In genomic region chr2:69722650-69723518, GRCm38 (mm10) we compare ENCODE assay signal across 8 mouse cellular contexts. TPM values are rescaled to one million over a fixed set of nuclear protein-coding genes. Genes with fewer than 3 reads are reported as not detected.
A peak's percentile ranks its signal among the peaks of the same experiment; 100 is the strongest.
DNase-seq lines count a peak whose midpoint lies in the region; ATAC-seq lines count a peak whose summit lies in the region.

No protein-coding gene starts in this region.

- no peaks in the 10 kb centered on the region for H3K27me3 ChIP-seq in forebrain, embryonic 11.5 days (ENCODE audit: control insufficient read depth, insufficient read depth, low read length)
- H3K27me3 ChIP-seq in heart, embryonic 16.5 days (ENCODE audit: control insufficient read depth, insufficient read depth, low read length): no peaks in the 10 kb centered on the region; the same call in 1 of the 2 replicates
- peaks cover 15% of the 10 kb centered on the region; the same call in 1 of the 2 replicates for H3K27me3 ChIP-seq in liver, embryonic 15.5 days
- H3K27me3 ChIP-seq in neural tube, embryonic 12.5 days (replicated peaks): no peaks in the 10 kb centered on the region; the same call in 1 of the 2 replicates

- H3K36me3 ChIP-seq in forebrain, embryonic 11.5 days (ENCODE audit: control insufficient read depth, insufficient read depth, low read length): no peaks in the 10 kb centered on the region
- no peaks in the 10 kb centered on the region for H3K36me3 ChIP-seq in heart, embryonic 16.5 days (ENCODE audit: control insufficient read depth, insufficient read depth)
- H3K36me3 ChIP-seq in liver, embryonic 15.5 days (replicated peaks): no peaks in the 10 kb centered on the region
- H3K36me3 ChIP-seq in neural tube, embryonic 12.5 days: no peaks in the 10 kb centered on the region

- H3K9me3 ChIP-seq in forebrain, embryonic 11.5 days (ENCODE audit: control insufficient read depth, low read length): no peaks in the 10 kb centered on the region
- H3K9me3 ChIP-seq in heart, embryonic 16.5 days (replicated peaks; ENCODE audit: control insufficient read depth, low read length): no peaks in the 10 kb centered on the region
- H3K9me3 ChIP-seq in liver, embryonic 15.5 days (replicated peaks): no peaks in the 10 kb centered on the region
- H3K9me3 ChIP-seq in neural tube, embryonic 12.5 days: no peaks in the 10 kb centered on the region

- H3K9ac ChIP-seq in forebrain, embryonic 11.5 days (ENCODE audit: low read length): peak overlapping the region; percentile 90
- peak overlapping the region; percentile 93 for H3K9ac ChIP-seq in heart, embryonic 16.5 days (ENCODE audit: low read length)
- H3K9ac ChIP-seq in liver, embryonic 15.5 days: peak overlapping the region; percentile 92
- peak overlapping the region; percentile 73 for H3K9ac ChIP-seq in neural tube, embryonic 12.5 days

- peak overlapping the region; percentile 66 for H3K4me2 ChIP-seq in forebrain, embryonic 11.5 days (ENCODE audit: low read depth, low read length, severe bottlenecking)
- H3K4me2 ChIP-seq in heart, embryonic 16.5 days (ENCODE audit: low read depth, low read length): peak overlapping the region; percentile 92
- peak overlapping the region; percentile 71 for H3K4me2 ChIP-seq in liver, embryonic 15.5 days
- peak overlapping the region; percentile 80 for H3K4me2 ChIP-seq in neural tube, embryonic 12.5 days (replicated peaks)

- ATAC-seq in forebrain, embryonic 11.5 days (replicated peaks; ENCODE audit: low FRiP score): peak; percentile 96
- peak; percentile 94 for ATAC-seq in heart, embryonic 16.5 days (replicated peaks; ENCODE audit: extremely low read depth, insufficient read depth, low FRiP score)
- peak; percentile 88 for ATAC-seq in liver, embryonic 15.5 days (ENCODE audit: insufficient read depth)
- ATAC-seq in neural tube, embryonic 12.5 days (ENCODE audit: low FRiP score, low read depth): peak; percentile 98

- DNase-seq in CD8-positive naive resting alpha-beta T cell, adult 2 months (ENCODE audit: low read depth in 2 of 2, low spot score in 2 of 2): peak; percentile 80 to 87
- peak; percentile 90 for DNase-seq in c-Kit-positive CD71-negative TER-119-negative erythroid progenitor cells, embryonic 14.5 days (ENCODE audit: low read depth)
- DNase-seq in forebrain, embryonic 11.5 days (ENCODE audit: low spot score): peak; percentile 97
- peak; percentile 95 to 97 for DNase-seq in kidney, postnatal 36 days
- DNase-seq in telencephalon, adult 2 months (ENCODE audit: low read depth, low spot score): peak; percentile 92

- peak overlapping the region; percentile 91 for H3K4me3 ChIP-seq in forebrain, embryonic 11.5 days (ENCODE audit: low read depth, low read length)
- peak overlapping the region; percentile 82 for H3K4me3 ChIP-seq in heart, embryonic 16.5 days (ENCODE audit: low read length)
- H3K4me3 ChIP-seq in liver, embryonic 15.5 days (replicated peaks): peak overlapping the region; percentile 88
- peak overlapping the region; percentile 96 for H3K4me3 ChIP-seq in neural tube, embryonic 12.5 days

- no peaks in the 10 kb centered on the region for H3K4me1 ChIP-seq in forebrain, embryonic 11.5 days (replicated peaks; ENCODE audit: control insufficient read depth, insufficient read depth, low read length)
- peaks cover 6% of the 10 kb centered on the region; the same call in 1 of the 2 replicates for H3K4me1 ChIP-seq in heart, embryonic 16.5 days (ENCODE audit: control insufficient read depth, insufficient read depth, low read length)
- peaks cover 20% of the 10 kb centered on the region for H3K4me1 ChIP-seq in liver, embryonic 15.5 days (replicated peaks)
- peaks cover 9% of the 10 kb centered on the region for H3K4me1 ChIP-seq in neural tube, embryonic 12.5 days

- H3K27ac ChIP-seq in forebrain, embryonic 11.5 days (ENCODE audit: low read depth, low read length): peak overlapping the region; percentile 70
- H3K27ac ChIP-seq in heart, embryonic 16.5 days (ENCODE audit: low read length): peak overlapping the region; percentile 91
- H3K27ac ChIP-seq in liver, embryonic 15.5 days (replicated peaks): peak overlapping the region; percentile 90
- H3K27ac ChIP-seq in neural tube, embryonic 12.5 days: peak overlapping the region; percentile 32; the same call in 1 of the 2 replicates

- WGBS in forebrain, embryonic 11.5 days: under 1% methylated on average over 88 of the region's 91 CpGs
- under 1% methylated on average over 87 of the region's 91 CpGs for WGBS in heart, embryonic 16.5 days
- under 1% methylated on average over 91 of the region's 91 CpGs for WGBS in liver, embryonic 15.5 days (ENCODE audit: insufficient replicate concordance)
- WGBS in neural tube, embryonic 12.5 days: under 1% methylated on average over 91 of the region's 91 CpGs

RNA-seq across cellular contexts. Expression of gene Ppig, which starts 0.5 kb away (rescaled TPM):
- 135 and 146 TPM in 2 replicates for polyA plus RNA-seq in forebrain, embryonic 11.5 days (2014; fragmentation: Nextera tagmentation; extraction: Ambion mirVana)
- polyA plus RNA-seq in heart, embryonic 16.5 days (2015; fragmentation: Nextera tagmentation; extraction: Ambion mirVana): 85.0 and 93.8 TPM in 2 replicates
- 48.2 and 51.8 TPM in 2 replicates for polyA plus RNA-seq in liver, embryonic 15.5 days (2015; fragmentation: Nextera tagmentation; extraction: Ambion mirVana)
- polyA plus RNA-seq in neural tube, embryonic 12.5 days (2016; fragmentation: Nextera tagmentation; extraction: Ambion mirVana): 128 and 144 TPM in 2 replicates

RNA-seq across cellular contexts. Expression of gene Fastkd1, which starts 9.6 kb away (rescaled TPM):
- polyA plus RNA-seq in forebrain, embryonic 11.5 days (2014; fragmentation: Nextera tagmentation; extraction: Ambion mirVana): 22.3 and 22.7 TPM in 2 replicates
- 21.2 and 21.5 TPM in 2 replicates for polyA plus RNA-seq in heart, embryonic 16.5 days (2015; fragmentation: Nextera tagmentation; extraction: Ambion mirVana)
- polyA plus RNA-seq in liver, embryonic 15.5 days (2015; fragmentation: Nextera tagmentation; extraction: Ambion mirVana): 3.3 and 3.4 TPM in 2 replicates
- 17.1 and 17.4 TPM in 2 replicates for polyA plus RNA-seq in neural tube, embryonic 12.5 days (2016; fragmentation: Nextera tagmentation; extraction: Ambion mirVana)

RNA-seq across cellular contexts. Expression of gene Klhl41, which starts 53.0 kb away (rescaled TPM):
- polyA plus RNA-seq in forebrain, embryonic 11.5 days (2014; fragmentation: Nextera tagmentation; extraction: Ambion mirVana): 0.13 and 0.15 TPM in 2 replicates
- 19.3 and 29.1 TPM in 2 replicates for polyA plus RNA-seq in heart, embryonic 16.5 days (2015; fragmentation: Nextera tagmentation; extraction: Ambion mirVana)
- 0.66 and 1.5 TPM in 2 replicates for polyA plus RNA-seq in liver, embryonic 15.5 days (2015; fragmentation: Nextera tagmentation; extraction: Ambion mirVana)
- 3.0 and 5.0 TPM in 2 replicates for polyA plus RNA-seq in neural tube, embryonic 12.5 days (2016; fragmentation: Nextera tagmentation; extraction: Ambion mirVana)

Comparison
In these comparisons a context has a peak if more than half of its experiments do, and no peak if none do; other contexts are left out.
1. Peak in every context shown above with its lines: DNase-seq, ATAC-seq, H3K4me3 ChIP-seq and H3K27ac ChIP-seq.
2. H3K27ac ChIP-seq: peak in every context shown above with its lines; median percentile 91 in heart, embryonic 16.5 days; 90 in liver, embryonic 15.5 days; 70 in forebrain, embryonic 11.5 days; 32 in neural tube, embryonic 12.5 days.